Mouse (Mus musculus) fibroblast of lung, adult 2 months (primary cell): ENCODE measurements around the gene Taf4.

ENCODE experiments used
- DNase-seq: peaks from one replicate; pipeline ENCODE4 v3.0.0-alpha.2; 2011; ENCODE audit warnings: low read depth

The Taf4 gene

DNA sequence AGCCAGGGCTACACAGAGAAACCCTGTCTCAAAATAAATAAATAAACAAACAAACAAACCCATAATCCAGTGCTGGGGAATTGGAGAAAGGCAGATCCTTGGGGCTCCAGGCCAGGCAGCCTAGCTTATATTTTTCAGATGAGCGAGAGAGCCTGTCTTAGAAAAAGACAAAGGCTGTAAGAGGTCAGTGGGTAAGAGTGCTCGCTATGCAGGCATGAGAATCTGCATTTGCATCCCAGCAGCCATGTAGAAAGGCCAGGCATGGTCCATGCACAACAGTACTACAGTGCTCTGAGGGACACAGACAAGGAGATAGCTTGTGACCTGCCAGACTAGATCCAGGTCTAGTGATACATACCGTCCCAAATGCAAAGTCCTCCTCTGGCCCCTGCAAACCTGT lies 6.3 kb upstream of the Taf4 start:
- no peak for DNase-seq

GRCm38 (mm10) chr2:179980616-179981015 lies 4.2 kb upstream of the Taf4 start:
- DNase-seq = no peak

DNA sequence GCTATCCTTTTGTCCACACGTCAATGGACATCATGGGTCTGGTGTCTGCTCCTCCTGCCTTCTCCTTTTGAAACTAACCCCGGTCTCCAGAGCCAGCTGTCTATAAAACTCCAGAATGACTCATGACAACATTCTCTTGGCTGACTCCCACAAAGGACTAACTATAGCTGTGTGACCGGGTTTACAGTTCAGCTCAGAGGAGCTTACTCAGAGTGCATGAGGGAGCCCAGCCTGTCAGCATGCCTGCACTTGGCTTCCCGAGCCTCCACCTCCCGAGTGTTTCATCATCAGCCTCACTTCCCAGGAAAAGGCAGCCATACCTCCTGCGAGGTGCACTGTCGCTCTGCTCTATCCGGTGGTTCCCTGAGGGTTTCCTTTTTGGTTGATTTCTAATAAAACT lies 3.4 kb upstream of the Taf4 start:
- DNase-seq = peak; percentile 85

DNA sequence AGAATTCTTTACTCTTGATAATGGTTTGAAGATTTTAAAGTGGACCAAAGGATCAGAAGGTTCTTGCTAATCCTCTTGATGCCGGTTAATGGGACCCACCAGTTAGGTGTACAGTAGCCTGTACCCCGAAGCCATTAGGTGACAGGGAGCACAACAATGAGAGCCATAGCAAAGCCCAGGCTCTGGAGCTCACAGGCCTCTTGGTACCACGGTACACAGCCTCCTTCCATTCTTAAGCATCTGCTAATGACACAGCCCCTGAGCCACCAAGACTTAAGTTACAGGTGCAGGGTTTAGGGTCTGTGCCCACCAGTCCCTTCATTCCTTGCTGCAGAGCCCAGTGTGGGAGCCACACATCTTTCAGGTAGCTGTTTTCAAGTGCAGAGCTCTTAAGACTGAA lies 1.8 kb upstream of the Taf4 start:
- DNase-seq = no peak

- no peak for DNase-seq
These were observed 1.0 kb upstream of the Taf4 start for GRCm38 (mm10) chr2:179977344-179978025.

- DNase-seq = no peak
These were observed 185 bp downstream of the Taf4 start for GRCm38 (mm10) chr2:179976295-179976627.

GRCm38 (mm10) chr2:179975851-179976250 lies 595 bp downstream of the Taf4 start:
- no peak for DNase-seq

DNA sequence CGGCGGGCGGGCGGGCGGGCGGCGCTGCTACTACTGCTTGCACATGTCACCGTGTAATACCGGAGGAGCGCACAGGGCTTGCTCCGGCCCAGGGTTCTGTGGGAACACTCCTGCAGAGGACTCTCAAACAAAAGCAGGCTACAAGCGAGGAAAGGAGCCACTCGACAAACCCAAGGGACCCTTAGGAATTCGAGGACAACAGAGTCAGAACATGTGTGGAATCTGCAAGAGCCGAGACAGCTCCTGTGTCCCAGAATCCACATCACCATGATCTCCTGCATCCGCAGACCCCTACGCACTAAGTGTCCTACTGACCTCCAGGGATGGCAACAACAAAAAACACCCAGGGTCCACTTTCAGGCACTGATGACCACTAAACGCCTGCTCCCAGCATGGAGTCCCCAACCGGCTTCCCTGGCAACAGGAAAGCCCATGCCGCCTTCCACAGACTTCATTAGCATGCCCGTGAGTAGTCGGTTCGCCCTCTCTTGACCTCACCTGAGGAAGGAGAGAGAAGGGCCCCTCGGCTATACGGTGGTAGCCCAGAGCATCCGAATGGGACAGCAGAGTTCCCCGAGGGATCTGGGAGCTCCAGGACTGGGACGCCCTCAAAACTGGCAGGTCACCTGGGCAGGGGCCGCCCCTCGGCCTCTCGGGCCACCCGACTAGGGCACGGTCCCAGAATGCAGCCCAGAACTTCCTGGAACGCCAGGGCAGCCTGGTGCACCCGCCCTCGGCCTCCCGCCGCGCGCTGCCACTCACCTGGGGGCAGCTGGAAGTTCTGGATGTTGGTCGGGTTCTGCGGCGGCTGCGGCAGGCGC lies 1.6 kb downstream of the Taf4 start:
- no peak for DNase-seq

- no peak for DNase-seq
These were observed 2.4 kb downstream of the Taf4 start for GRCm38 (mm10) chr2:179973871-179974628.

DNA sequence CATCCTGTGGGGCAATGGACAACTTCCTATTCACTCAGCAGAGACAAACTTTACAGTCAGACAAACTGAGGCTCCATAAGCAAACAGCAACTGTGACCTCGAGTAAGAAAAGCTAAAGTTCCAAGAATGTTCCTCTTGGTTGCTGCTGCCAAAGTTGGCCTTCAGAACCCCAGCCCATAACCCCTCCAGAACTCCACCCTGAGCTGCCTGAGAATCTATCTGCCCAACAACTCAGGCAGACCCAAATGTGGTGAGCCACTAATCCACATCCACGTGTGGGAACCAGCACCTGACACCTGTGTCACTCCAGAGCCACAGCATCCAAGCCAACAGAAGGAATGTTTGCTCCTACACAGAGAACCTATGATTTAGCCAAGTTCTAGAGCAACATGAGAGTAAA lies 4.0 kb downstream of the Taf4 start:
- no peak for DNase-seq

GRCm38 (mm10) chr2:179971891-179972290 lies 4.6 kb downstream of the Taf4 start:
- DNase-seq = no peak

DNA sequence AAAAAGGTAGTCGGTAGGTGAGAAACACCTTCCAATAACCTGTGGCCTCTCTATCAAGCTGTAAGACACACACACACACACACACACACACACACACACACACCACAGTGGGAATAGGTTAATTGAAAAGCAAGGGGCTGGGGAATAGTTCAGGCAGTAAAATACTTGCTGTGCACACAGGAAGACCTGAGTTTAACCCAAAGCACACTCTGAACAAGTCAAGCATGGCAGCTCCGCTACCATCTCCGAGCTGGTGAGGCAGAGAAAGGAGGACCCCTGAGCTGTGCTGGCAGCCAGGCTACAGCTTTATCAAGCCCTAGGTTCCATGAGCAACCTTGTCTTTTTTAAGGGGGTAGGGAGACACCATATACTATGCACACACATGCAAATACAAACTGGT lies 7.3 kb downstream of the Taf4 start:
- DNase-seq = no peak

GRCm38 (mm10) chr2:179967633-179968032 lies 8.8 kb downstream of the Taf4 start:
- DNase-seq = no peak

DNA sequence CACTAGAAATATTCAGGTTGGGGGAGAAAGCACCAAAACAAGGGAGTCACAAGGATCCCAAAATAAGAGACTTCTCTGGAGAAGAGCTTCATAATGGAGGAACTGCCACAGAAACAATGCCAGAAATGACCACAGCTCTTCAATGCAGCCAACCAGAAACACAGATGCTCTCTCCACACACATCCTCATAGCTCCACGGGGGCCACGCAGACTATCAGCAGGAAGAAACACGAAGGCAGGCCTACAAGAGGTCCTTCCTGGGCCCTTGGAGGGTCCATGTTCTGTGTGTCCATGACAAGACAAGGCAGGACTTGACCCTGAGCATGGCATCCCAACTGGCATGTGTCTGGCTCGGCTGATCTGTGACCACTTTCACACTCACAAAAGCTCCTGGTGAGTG lies 15.0 kb downstream of the Taf4 start:
- no peak for DNase-seq

GRCm38 (mm10) chr2:179960327-179960726 lies 16.1 kb downstream of the Taf4 start:
- no peak for DNase-seq

- no peak for DNase-seq
These were observed 17.1 kb downstream of the Taf4 start for GRCm38 (mm10) chr2:179959391-179959790.

DNA sequence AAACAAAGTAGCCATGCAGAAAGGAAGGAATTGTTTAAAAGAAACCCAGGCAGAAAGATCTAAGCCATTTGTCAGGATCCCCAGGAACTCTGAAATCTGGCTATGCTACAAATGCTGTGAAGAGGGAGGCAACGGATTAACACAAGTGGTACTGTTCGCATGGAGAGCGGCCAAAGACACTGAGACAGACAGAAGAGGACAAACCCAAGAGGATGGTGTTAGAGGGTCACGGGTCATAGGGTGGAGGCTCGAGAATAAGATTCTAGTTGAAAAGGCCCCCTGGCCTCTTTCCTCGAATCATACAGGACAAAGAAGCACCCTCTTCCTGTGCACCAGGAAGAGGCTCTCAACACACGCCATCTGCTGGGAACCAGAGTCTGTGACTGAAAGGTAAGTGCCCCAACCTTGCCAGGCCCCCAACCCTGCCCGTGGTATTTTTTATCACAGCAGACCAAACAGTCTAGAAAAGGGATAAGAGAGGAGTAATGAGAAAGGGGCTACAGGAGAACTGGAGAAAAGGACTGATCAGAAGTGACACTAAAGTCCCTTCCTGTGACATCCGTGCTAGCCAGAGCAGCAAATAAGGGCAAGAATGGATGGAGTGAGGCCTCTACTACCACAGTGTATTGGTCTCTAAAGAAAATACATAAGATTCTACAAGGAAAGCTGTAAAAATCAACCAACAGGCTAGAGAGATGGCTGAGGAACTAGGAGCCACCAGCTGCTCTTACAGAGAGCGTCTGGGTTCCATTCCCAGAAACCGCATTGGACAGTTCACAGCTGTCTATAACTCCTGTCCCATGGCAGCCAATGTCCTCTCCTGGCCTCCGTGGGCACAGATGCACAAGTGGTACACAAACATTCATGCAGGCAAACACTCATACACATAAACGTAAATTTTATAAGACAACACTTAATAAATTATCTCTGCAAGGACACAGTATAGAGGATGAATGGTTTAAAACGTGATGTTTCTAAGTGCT lies 24.6 kb downstream of the Taf4 start:
- no peak for DNase-seq

- no peak for DNase-seq
These were observed 27.6 kb downstream of the Taf4 start for GRCm38 (mm10) chr2:179948820-179949219.

GRCm38 (mm10) chr2:179947607-179948006 lies 28.8 kb downstream of the Taf4 start:
- DNase-seq = no peak

GRCm38 (mm10) chr2:179946496-179946895 lies 29.9 kb downstream of the Taf4 start:
- DNase-seq = no peak

GRCm38 (mm10) chr2:179945051-179945450 lies 31.4 kb downstream of the Taf4 start:
- DNase-seq = no peak

- DNase-seq = no peak
These were observed 34.8 kb downstream of the Taf4 start for GRCm38 (mm10) chr2:179941696-179942095.
